Mouse (Mus musculus) 3134 (cell line): ENCODE measurements around the gene Mrnip.
A peak's percentile ranks its signal among the peaks of the same experiment; 100 is the strongest.

Experiments
- DNase-seq: peaks from one replicate; pipeline ENCODE4 v3.0.0-alpha.2; 2011; ENCODE audit warnings: low spot score; ENCODE audit not compliant: insufficient read length; ENCODE audit errors: extremely low read depth

Gene Mrnip

DNA sequence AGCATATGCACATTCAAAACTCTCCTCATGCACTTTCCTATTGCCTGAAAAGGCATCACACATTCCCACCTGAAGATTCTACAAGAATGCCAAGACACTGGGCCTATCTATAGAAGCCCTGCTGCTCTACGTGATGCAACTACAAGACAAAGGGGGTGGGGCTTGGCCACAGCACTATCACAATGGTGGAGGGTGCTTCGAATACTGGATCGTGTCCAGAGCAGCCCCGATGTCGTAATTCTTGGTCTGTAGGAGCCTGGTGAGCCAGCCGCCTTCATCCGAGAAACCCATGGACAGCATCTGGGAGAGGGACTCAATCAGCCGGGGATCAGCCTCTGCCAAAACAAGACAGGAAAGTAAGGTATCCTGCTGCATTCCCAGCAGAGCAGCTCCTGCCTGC, 26.4 kb downstream of the Mrnip start:
- no peak for DNase-seq

- DNase-seq = no peak
Measured at GRCm38 (mm10) chr11:50201590-50201989, 27.3 kb downstream of the Mrnip start.

DNA sequence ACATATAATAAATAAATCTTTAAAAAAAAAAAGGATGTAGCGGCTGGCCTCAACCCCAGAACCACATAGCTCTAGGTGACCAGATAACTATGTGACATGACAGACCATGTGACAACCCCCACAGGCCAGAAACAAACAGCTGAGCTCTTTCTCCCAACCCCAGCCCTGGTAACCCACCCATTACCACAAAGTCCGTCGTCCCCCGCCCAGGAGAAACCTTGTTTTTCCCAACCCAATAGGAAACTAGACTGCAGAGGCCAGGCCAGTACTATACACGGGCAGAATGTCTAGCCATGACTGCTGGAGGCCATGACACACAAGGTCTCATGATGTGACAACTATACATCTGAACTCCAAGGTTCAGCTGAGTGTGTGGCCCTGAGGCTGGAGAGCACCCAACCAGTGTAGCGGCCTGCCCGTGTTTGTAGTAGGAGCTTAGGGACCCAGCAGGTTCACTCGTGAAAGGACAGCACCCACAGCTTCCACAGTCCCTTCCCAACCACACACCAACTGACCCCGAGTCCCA, 29.1 kb downstream of the Mrnip start:
- DNase-seq = no peak

- no peak for DNase-seq
Measured at GRCm38 (mm10) chr11:50205434-50205833, 31.2 kb downstream of the Mrnip start.

DNA sequence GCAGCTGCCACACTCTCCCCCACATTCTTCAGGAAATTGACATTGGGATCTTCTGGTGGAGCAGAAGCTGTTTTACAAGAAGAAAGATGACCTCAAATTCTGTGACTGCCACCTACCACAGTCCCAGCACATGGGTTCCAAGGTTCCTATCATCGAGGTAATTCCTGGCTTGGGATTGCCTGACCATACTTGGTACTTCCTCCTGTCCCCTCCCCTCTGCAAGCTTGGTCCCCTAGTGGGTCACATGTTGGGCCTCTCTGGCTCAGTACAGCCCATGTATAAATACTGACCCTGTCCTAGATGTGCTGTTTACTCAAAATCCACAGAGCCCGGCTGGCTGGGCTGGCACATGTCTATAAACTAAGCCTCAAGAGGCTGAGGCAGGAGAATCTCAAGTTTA, 31.8 kb downstream of the Mrnip start:
- no peak for DNase-seq

DNA sequence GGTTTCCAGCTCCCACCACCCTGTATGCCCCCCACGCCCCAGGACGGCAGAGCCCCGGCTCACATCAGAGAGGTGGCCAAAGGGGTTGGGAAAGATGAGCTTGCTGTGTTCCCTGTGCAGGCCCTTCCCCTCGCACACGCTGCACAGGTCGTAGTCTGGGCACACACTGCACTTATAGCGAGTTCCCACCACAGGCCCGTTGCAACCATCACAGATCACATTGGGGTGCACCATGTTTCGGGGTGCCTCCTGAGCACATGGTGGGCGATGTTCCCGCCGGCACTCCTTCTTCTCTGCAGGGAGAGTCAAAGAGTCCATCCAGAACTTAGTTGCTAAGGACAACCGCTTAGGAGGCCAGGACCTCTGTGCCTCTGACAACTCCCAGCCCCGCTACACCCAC, 33.1 kb downstream of the Mrnip start:
- no peak for DNase-seq

- no peak for DNase-seq
Measured at GRCm38 (mm10) chr11:50208039-50208438, 33.8 kb downstream of the Mrnip start.

DNA sequence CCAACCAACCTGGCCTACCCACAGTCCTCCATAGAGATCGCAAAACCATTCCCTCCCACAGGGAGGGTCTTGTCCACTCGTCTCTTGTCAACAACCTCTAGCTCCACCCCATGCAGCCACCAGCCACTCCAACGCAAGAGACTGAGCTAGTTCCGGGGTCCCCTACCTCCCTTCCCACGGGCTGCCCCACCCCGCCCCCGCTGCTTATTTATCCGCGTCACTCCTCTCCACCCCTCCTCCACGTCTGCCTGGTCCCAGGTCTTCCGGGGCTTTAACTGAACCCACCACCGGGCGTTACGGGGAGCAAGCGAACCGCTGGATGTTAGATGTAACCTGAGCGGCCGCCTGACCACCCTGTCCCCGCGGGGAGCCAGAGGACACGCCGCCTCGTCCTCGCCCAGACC, 35.9 kb downstream of the Mrnip start:
- DNase-seq = peak; percentile 94

GRCm38 (mm10) chr11:50210505-50211151, 36.4 kb downstream of the Mrnip start, which contains the start of the genes Sqstm1 and Mgat4b:
Sqstm1 (minus strand) TSS chr11:50210827.
Mgat4b (plus strand) TSS chr11:50210890.
- DNase-seq = peak; percentile 86

GRCm38 (mm10) chr11:50211322-50212059, 37.2 kb downstream of the Mrnip start:
- no peak for DNase-seq

DNA sequence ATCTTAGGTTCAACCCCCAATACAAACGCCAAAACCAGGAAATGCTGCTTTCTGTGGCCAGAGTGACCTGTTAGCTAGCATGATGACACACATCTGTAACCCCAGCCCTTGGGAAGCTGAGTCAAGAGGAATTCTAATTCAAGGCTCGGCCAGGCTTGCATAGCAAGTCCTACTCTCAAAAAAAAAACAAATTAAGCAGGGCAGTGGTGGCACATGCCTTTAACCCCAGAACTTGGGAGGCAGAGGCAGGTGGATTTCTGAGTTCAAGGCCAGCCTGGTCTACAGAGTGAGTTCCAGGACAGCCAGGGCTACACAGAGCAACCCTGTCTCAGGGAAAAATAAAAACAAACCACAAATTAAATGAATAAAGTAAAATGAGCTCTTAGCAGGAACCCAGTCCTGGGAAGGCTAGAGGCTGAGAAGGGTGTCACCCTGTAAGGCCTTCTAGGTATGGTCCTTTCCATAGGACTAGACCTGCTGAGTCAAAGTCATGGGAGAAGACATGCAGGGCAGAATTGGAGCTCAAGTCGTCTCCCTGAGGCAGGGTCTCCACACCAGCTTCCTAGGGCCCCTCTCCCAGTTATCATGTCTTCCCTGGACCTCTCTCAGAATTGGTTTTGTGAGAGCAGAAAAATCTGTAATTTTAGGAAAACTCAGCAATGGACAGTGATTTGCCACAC, 38.0 kb downstream of the Mrnip start:
- DNase-seq = peak; percentile 71

- peak; percentile 92 for DNase-seq
Measured at GRCm38 (mm10) chr11:50212848-50213758, 38.9 kb downstream of the Mrnip start.

GRCm38 (mm10) chr11:50214631-50215030, 40.4 kb downstream of the Mrnip start:
- DNase-seq = no peak

DNA sequence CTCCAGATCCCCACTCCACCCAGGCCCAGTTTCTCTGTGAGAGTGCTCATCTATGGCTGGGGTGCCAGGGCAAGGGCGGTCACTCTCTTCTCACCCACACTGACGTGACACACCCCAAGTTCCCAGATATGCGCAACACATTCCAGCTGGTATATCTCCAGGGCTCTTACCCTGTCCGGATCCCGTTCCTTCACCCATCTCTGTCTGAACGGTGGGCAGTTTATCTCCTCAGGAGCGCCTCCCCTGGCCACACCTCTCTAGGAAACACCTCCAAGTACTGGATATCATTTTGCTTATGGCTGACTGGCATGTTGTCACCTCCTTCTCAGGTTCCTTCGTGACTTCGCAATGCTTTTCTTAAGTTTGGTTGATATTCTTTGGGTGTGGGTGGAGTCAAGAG, 41.4 kb downstream of the Mrnip start:
- DNase-seq = no peak

DNA sequence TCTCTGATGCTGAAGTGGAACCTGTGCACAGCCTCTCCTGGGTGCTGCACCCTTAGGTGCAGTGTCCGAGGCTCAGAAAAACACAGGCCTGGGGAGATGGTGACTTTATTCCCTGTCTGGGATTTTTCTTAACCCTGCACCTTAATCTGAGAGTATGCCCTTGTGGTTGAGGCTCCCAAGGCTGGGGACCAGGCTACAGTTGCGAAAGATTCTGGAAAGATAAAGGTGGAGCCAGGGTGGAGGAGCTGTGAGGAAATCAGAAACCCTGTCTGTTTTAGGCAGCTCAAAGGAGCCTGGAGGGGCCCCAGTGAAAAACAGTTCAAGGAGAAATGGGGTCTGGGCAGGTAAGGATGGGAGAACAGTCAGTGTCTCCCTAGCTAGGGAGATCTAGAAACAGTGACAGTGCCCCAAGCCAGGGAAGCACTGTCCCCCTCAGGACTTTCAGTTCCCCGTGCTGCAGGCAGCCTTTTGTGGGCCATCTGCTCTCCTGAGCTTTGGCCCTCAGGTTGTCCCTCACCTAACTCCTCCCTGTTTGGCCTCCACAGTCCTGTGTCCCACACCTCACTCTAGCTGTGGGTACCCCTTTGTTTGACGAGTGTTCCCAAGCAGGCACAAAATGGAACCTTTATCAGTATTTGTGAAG, 42.6 kb downstream of the Mrnip start:
- DNase-seq = no peak

DNA sequence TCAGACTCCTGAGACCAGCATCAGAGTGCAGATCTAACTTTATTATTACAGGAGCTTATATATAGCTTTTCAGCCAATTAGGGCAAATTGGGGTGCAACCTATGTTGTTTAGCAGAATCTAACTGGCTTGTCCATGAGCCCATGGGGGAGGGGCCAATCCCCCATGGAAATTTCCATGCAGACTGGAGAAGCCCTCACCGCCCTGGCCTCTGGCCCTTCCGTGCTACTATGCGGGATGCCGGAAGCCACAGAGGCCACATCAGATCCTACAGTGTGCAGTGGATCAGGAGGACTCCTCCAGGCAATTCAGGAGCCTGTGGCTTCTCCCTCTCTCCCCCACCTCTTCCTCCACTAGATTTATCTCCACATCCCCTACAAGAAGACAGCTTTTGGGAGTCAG, 43.6 kb downstream of the Mrnip start:
- DNase-seq = peak; percentile 71

GRCm38 (mm10) chr11:50219833-50220232, 45.6 kb downstream of the Mrnip start:
- no peak for DNase-seq

- no peak for DNase-seq
Measured at GRCm38 (mm10) chr11:50222559-50223276, 48.5 kb downstream of the Mrnip start.
